Mouse (Mus musculus): Measurements from ENCODE around the gene Drd3. TPM values are rescaled to one million over a fixed set of nuclear protein-coding genes. Genes with fewer than 3 reads are reported as not detected.

The Drd3 gene
- 1 to 10 TPM in 1 of 2 experiments, not detected in 1; 2.6 TPM for total RNA-seq (2021)

DNA sequence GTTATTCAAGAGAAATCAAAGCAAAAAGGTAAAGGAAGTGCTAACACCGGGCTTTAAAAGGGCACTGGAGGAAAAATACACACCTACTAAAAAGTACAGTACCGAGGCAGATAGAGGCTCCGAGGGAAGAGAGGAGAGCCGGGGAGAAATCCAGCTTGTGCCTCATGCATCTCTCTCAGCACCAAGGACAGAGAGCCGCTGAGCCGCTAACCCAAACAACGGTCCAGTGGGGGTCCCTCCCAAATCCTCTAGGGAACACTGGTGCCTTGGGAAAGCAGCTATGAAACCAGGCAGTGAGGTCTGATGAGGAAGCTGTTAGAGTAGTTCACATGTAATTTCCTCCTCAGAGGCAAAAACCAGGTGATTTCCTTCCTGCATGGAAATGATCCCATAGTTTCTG, at the start of gene Drd3:
Drd3 (plus strand) TSS at position 276 of the 400 bp plus-strand sequence.
- DNase-seq (ENCODE audit: low spot score in 2 of 2): no peak
- intact Hi-C loops (cut with DNase I): no loop called here

DNA sequence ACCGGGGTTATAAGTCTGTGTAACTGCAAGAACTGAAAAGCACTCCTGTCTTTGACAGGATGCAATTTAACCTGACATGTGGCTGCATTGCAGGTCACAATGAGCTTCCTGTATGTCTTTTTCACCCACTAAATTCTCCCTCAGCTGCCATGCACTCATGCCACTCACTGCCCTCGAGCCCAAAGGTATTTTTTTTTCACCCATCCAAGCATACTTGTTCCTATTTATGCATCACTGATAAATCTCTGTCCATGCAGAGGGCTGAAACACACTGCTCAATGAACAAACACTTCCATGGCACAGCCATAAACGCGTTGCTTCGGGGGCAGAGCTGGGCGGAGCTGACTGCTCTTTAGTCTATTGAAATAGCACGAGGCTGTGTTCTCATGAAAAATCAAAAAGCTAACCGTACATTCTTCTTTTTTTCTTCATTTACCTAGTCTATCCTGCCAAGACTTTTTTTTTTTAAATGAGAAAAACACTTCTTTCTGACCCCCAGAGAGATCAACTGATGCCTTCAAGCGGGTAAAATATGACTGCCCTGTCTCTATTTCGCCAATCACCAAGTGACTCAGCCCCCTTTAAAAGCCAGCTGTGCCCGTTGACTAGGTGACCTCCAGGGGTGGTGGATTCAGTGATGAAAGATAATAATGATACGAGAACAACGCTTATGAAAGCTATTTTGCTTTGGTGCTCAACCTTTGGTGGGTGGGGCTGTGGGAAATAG, 45.3 kb upstream of the Drd3 start:
- intact Hi-C loops (cut with DNase I): no loop called here
- no peak for DNase-seq (ENCODE audit: low spot score in 2 of 2)

DNA sequence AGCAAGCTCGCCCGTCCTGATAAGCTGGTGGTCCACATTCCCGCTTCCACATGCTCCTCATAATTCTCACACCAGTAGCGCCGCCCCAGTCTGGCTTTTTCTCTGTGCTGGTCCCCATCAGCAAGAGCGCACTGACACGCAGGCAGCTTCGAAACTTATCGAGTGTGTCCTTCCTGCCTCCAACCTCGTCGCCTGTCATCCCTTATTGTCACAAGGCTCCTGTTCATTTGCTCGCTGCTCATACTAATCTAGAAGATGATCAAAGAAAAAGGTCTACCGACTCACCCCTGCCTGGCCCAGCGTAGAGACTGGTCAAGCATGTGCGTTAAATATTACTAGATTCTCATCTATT, 44.8 kb upstream of the Drd3 start:
- intact Hi-C loops (cut with DNase I): no loop called here
- no peak for DNase-seq (ENCODE audit: low spot score in 2 of 2)

DNA sequence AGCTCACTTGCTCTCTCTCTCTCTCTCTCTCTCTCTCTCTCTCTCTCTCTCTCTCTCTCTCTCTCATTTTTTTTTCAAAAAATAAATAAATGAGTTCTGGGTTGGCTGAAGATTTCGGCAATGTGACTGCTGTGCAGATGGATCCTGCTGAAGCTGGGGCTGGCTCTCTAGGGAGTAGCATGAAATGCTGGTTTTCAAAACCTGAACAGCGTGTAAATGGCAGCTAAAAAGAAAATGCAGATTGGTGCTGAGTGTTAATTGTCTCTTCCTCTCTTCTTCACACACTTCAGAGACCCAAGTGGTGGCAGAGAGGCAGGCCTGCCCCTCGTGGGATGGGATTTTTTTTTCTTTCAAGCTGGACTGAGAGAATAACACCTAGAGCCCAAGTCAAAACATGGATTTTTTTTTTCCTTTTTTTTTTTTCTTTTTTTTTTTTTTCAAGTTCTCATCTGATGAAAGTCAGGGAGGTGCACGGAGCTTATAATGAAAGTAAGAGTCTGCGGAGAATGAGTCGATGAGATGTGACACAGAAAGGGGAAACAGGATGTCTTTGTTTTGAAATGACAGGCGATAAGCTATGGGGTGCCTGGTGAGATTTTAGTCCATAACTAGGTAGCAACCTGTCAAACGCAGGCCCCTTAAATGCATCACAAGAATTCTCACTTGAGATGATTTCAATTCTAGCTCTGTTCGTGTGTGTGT, 44.2 kb upstream of the Drd3 start:
- DNase-seq (ENCODE audit: low spot score in 2 of 2): no peak
- intact Hi-C loops (cut with DNase I): no loop called here

DNA sequence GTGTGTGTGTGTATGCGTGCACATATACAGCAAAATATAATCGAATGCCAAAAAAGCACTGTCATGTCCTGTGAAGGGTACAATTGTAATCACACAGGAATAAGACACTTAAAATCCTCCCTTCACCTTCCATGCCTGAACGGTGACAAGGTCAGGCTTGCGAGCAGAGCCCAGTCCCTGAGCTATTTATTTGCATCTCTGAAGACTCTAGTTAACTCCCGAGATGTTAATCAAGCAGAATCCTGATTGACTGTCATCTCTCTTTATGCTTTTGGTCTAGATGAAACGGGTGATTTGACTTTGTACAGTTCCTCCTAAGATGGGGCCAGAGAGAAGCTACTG, 43.7 kb upstream of the Drd3 start:
- DNase-seq (ENCODE audit: low spot score in 2 of 2): no peak
- intact Hi-C loops (cut with DNase I): no loop called here

DNA sequence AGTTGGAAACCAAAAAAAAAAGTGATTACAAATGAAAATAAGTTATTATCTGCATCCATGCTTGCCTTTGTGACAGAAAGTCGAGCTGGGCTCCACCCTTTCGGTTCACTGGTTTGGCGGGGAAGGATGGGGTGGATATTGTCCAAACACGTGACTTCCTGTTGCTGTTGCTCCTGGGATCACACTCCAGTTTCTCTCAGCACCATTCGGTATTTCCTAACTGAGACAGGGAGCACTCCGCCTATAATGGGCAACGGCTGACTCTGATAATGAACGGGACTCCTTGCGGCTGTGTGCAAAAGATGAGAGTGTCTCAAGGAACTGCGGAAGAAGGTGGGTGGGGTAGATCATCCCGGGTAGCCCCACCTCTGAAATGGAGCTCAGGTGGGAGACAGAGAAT, 43.2 kb upstream of the Drd3 start:
- DNase-seq (ENCODE audit: low spot score in 2 of 2): no peak
- intact Hi-C loops (cut with DNase I): no loop called here

DNA sequence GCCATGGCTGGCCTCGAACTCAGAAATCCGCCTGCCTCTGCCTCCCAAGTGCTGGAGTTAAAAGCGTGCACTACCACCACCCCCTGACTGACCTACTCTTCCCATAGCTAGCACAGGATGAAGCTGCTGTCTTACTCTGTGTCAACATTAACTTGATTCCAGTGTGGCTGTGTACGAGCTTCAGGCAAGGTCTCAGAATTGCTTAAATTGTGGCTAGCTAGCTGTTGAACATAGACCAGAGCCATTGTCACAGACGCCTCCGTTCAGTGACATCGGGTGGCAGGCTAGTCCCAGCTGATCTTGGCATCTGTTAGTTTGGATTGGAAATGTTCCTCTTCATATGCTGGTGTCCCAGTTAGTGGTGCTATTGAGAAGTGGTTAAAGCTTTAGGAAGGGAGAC, 42.5 kb upstream of the Drd3 start:
- no peak for DNase-seq (ENCODE audit: low spot score in 2 of 2)
- intact Hi-C loops (cut with DNase I): no loop called here

DNA sequence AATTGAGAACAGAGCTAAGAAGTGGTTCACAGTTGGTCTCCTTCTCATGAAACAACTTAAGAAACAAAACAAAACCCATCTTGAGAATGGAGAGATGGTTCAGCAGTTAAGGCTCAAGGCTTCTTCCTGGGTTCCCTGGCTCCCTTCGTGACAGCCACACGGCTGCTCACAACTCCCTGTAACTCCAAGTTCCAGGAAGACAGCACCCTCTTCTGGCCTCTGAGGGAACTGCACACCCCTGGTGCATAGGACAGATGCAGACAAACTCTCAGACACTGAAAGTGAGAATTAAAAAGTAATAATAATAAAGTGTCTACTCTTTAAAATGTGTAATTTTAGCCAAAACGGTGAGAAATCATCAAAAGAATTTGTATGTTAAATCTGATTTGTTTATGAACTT, 29.4 kb upstream of the Drd3 start:
- intact Hi-C loops (cut with DNase I): no loop called here
- no peak for DNase-seq (ENCODE audit: low spot score in 2 of 2)

DNA sequence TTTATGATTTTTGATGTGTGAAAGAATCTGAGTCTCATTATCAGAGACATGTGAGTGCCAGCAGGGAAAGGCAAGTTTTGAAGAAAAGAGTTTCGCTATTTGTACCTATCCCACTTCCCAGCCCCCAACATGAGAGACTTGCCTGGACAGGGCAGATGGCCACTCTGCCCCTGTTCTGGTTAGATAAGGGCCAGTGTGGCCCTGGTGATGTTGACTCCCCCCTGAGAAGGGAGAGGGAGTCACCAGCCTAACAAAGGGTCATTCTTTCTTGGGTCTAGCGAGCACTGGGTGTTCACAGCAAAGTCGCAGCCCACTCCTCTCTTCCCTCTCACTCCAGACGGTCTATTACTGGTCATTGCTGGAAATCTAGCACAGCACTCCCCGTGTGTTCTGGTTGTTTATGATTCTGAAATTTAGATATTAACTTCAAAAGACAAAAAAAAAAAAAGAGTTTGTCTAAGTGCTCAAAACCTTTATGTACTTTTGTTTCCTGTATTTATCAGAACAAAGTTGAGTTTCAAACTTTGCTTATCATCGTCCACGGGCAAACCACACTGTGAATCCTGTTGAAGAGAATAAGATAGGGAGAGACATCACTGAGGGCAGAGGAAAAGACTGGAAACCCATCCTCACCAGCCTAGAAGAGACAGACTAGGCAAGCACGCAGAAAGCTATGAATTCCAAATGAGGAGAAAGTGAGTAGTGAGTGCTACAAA, 24.2 kb upstream of the Drd3 start:
- intact Hi-C loops (cut with DNase I): no loop called here
- no peak for DNase-seq (ENCODE audit: low spot score in 2 of 2)

DNA sequence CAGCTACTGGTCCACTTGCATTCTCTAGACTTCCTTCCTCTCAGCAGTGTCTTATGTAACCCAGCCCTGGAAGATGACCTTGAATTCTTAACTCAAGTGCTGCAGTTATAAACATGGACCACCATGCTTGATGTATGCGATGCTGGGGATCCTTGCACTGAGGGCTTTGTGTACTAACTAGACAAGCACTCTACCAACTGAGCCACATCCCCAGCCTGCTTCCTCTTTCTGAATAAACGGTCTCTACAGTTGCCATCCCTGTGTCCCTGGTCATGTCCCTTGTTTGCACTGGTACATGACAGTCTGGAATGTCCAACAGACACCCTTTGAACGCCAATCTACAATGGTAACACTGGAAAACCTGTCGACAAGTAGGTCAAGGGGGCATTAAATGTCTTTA, 23.5 kb upstream of the Drd3 start:
- intact Hi-C loops (cut with DNase I): no loop called here
- no peak for DNase-seq (ENCODE audit: low spot score in 2 of 2)

DNA sequence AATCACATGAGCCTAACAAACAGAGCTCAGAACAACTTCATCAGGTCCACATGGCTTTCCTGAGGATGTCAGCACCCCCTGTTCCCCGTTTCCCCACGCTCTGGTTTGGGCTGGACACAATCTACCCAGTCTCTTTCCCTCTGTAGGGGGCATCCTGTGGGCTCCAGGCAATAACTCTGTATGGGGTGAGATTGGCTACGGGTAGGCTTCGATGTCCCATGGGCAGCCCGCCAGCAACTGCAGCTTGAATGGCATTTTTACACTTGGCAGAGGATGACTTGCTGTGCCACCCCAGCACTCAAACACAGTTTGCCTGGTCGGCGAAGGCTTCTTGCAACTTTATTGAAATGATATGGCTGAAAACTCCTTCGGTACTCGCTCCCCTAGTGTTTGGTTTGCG, 21.3 kb upstream of the Drd3 start:
- intact Hi-C loops (cut with DNase I): no loop called here
- no peak for DNase-seq (ENCODE audit: low spot score in 2 of 2)

DNA sequence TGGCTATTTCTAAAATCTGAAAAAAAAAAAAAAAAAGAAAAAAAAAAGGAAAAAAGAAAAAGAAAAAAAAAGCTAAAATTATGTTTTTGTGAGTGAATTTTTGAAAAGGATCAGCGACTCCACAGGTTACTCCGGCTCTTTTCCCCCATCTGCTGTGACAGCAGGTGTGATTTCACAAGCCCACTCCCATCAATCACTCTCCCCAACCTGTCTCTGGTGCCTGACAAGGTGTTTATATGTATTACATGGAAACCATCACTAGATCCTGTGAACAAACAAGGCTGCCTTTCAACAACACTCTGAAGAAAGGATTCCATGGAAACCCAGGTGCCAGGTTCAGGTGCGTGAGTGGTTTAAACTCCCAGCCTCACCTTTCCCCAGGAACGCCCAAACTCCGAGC, 20.9 kb upstream of the Drd3 start:
- no peak for DNase-seq (ENCODE audit: low spot score in 2 of 2)
- intact Hi-C loops (cut with DNase I): no loop called here

DNA sequence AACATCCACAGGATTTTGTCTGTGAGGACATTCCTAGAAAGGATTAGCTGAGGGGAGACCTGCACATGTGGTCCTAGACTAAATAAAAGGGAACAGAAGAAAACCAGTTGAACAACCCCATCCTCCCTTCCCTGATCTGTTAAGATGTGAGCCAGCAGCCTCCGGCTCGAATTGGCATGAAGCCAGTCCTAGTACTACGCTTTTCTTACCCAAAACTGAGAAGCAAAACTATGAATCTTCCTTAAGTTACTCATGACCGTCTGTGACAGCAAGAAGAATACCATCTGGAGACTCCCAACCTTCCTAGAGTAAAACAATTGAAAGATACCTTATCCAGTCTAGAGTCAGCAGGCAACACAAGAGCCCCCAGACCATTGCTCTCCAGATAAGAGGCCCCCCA, 15.9 kb upstream of the Drd3 start:
- no peak for DNase-seq (ENCODE audit: low spot score in 2 of 2)
- intact Hi-C loops (cut with DNase I): no loop called here

DNA sequence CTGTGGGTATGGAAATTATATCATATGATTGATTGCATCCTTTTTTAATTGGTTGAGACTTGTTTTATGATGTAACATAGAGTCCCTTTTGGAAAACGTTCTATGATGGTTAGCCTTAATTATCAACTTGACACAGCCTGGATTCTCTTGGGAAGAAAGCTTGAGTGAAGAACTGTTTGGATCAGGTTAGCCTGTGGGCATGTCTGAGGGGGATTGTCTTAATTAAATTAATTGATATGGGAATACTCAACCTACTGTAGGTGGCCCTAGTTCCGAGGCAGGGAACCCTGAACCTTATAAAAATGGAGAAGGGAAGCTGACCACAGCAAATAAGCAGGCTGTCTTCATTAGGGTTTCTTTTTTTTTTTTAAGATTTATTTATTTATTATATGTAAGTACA, 12.9 kb upstream of the Drd3 start:
- intact Hi-C loops (cut with DNase I): no loop called here
- DNase-seq (ENCODE audit: low spot score in 2 of 2): no peak

DNA sequence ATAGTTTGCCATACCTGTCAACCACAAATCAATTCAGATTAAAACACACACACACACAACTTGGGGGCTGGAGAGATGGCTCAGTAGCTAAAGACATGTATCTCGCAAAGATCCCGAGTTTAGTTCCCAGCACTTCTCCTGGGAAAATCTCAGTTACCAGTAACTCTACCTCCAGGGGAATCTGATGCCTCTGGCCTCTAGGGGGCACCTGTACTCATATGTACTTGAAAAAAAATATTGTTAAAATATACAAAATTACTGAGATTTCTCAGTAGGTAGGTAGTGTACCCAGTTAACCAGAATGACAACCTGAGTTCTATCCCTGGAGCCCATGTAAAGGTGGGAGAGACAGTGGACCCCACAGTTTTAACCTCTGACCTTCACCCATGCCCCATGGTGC, 5.4 kb upstream of the Drd3 start:
- intact Hi-C loops (cut with DNase I): no loop called here
- DNase-seq (ENCODE audit: low spot score in 2 of 2): no peak

DNA sequence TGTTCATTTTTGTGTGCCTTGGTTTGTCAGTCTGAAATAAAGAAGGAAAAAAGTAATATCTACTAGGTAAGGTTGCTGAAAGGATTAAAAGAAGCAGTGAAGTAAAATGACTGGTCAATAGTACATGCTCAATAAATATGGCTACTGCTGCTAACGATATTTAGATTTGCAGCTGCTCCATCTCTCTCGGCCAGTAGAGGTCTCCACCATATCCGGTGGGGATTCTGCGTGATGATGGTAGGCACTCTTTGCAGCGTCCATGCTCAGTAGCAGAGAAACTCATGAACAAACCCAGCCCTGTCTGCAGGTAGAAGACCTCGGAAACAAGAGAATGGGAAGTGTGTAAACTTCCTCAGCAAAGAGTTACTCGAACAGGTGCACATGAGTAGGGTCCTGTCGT, 926 bp upstream of the Drd3 start:
- intact Hi-C loops (cut with DNase I): no loop called here
- no peak for DNase-seq (ENCODE audit: low spot score in 2 of 2)

DNA sequence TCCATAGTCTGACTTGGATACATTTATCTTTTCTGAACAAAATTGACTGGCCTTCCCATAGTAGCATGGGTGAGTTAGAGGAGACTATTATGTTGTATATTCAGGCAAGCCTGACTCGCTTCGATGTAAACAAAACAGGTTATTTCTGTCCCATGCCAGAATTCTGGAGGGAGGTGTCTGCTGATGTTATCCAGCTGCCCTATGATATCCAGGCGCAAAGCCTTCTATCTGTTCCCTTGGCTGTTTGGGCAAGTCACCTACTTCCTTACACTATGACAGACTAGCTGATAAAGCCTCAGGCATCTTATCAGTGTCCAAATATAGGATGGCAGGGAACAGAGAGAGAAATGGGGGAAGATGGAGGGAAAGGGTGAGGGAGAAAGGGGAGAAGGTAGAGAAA, 18.5 kb downstream of the Drd3 start:
- no peak for DNase-seq (ENCODE audit: low spot score in 2 of 2)
- intact Hi-C loops (cut with DNase I): no loop called here

DNA sequence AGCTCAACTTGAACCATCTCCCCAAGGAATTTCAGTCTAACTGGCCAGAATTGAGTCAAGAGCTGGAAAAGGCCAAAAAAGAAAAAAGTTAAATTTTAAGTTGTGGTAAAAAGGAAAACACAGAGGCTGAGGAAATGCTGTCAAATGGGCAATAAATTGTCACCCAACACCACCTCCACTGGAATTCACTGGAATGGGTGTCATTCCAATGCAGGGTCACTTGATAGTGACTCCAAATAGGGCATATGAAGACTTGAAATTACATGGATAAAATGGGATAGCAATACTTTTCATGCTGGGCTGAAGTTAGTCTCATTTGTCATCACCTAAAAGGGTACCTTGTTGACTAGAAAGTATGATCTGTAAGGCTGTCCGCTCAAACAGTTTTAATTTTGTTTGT, 18.9 kb downstream of the Drd3 start:
- intact Hi-C loops (cut with DNase I): no loop called here
- no peak for DNase-seq (ENCODE audit: low spot score in 2 of 2)

DNA sequence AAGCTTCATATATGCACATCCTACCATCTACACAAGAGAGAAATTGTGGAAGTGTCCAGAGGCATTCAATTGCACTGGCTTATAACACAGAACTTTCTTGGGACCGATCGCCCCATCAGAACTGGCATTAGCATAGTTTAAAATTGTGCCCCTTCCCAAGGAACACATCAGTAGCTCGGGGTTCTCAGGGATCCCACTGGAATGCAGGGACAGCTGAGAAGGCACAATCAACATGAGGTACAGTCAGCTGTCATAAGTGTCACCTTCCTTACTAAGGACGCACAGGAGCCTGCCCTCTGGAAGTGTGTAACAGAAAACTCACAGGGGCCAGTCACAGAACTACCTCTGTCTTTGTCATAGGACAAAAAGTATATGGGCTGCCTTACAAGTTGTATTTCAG, 19.7 kb downstream of the Drd3 start:
- DNase-seq (ENCODE audit: low spot score in 2 of 2): no peak
- intact Hi-C loops (cut with DNase I): no loop called here

DNA sequence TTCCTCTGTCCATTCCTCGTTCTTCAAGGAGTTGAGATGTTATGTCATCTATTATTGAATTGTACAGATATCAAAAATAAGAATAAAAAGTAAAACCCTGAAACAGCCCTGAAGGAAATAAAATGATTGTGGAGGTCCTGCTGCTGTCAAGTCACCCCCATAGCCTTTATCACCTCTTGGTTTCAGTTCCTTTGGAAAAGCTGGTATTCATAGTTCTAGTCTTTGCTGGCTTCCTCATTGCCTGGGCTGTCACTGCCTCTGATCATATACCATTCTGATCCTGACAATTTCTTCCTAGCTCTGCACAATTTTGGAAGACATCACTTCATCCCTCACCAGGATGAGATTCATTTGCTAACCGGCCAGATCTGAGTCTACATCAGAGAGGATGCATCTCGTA, 23.1 kb downstream of the Drd3 start:
- intact Hi-C loops (cut with DNase I): loop anchor here (2.0 kb wide), 1 partner anchor 14 kb away; no protein-coding TSS in a partner anchor
- no peak for DNase-seq (ENCODE audit: low spot score in 2 of 2)

DNA sequence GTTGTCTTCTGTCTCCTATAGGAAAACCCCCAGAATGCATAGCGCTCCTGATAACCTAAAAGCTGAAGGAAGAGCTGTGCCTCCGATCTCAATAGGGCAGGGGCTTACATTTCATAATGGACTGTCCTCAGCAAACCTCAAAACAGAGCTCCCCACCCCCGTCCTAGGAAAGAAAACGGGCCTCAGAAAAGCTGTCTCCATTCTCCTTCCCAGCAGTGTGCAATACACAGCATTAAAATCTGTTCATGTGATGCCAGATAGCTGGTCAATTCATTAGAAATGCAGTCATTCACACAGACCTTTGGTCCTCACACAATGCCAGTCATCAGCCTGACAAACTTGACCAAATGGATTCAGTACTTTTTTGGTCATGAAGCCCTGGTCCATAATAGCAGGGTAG, 45.7 kb downstream of the Drd3 start:
- intact Hi-C loops (cut with DNase I): no loop called here
- no peak for DNase-seq (ENCODE audit: low spot score in 2 of 2)
